Mouse (Mus musculus): Measurements from ENCODE around the gene Tmem235.
A peak's percentile ranks its signal among the peaks of the same experiment; 100 is the strongest.
"Not testable (repeated sequence)": the region's sequence is repeated elsewhere in the genome, so short reads cannot be mapped to it uniquely, and the experiment has no call there.

Tmem235 gene

DNA sequence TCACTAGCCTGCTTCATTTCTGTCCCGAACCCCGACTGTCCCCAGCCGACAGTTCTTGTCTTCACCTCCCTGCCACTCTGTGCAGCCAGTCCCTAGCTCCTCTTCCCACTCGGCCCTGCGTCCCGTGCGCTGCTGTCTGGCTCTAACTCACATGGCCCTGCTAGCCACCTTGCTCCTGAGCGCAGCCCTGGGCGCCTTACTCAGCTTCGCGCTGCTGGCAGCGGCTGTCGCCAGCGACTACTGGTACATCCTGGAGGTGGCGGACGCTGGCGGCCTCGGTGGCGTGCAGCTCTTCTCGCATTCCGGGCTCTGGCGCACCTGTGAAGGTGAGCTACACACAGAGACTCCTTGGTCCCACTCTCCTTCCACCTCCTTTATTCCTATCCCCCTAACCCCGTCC lies at the start of gene Tmem235:
TSS of gene Tmem235 (plus strand) at position 152 of the 400 bp plus-strand sequence.
- no peak for DNase-seq (ENCODE audit: low spot score in 2 of 2)

GRCm38 (mm10) chr11:117813867-117814266 lies 46.7 kb upstream of the Tmem235 start:
- DNase-seq (ENCODE audit: low spot score in 2 of 2), result no peak

GRCm38 (mm10) chr11:117814704-117815366 lies 45.7 kb upstream of the Tmem235 start:
- no peak for DNase-seq (ENCODE audit: low spot score in 2 of 2)

- not testable (repeated sequence) for DNase-seq (ENCODE audit: low spot score in 2 of 2)
Observed at GRCm38 (mm10) chr11:117815850-117816249, 44.7 kb upstream of the Tmem235 start.

DNA sequence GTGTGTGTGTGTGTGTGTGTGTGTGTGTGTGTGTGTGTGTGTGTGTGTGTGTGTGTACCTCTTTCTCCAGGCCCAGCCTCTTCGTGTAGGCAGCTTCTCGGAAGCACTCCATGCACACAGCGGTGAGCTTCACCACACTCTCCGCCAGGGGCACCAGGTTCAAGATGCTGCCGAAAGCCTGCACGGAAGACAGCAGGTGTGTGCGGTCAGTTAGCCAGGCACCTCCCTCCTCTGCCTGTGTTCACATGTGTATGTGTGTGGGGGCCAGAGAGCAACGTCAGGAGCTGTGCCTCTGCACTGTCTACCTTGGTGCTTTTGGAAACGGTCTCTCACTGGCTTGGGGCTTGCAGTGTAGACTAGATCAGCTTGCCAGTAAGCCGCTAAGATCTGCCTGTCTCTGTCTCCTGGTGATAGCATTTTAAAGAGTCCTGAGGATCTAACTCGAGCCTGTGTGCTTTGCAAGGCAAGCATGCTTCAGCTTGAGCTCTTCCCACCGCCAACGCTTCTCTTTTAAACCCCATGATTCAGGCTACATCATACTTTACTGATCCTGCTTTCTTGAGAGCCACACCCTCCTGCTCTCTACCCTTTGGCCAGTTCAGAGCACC lies 44.1 kb upstream of the Tmem235 start:
- DNase-seq (ENCODE audit: low spot score in 2 of 2), result no peak

- DNase-seq (ENCODE audit: low spot score in 2 of 2), result no peak
Observed at GRCm38 (mm10) chr11:117819095-117819494, 41.5 kb upstream of the Tmem235 start.

DNA sequence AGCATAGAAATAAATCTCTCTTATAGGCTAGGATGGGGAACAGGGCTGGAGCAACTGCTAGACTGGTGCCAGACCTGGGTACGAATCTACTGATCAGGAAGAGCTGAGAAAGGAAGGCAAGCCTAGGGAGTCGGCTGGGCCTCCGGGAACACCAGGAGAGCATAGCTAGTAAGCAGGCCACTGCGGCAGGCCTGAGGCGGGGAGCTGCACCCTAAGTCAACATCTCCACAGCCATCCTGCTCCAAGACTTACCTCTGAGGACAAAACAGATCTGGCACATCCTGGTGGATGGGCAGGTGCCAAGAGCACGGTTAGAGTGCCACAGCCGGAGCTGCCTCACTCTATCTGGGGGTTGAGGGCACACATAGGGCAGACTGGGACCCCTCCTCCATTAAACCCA lies 40.4 kb upstream of the Tmem235 start:
- DNase-seq (ENCODE audit: low spot score in 2 of 2), result no peak

- no peak for DNase-seq (ENCODE audit: low spot score in 2 of 2)
Observed at GRCm38 (mm10) chr11:117821868-117822267, 38.7 kb upstream of the Tmem235 start.

DNA sequence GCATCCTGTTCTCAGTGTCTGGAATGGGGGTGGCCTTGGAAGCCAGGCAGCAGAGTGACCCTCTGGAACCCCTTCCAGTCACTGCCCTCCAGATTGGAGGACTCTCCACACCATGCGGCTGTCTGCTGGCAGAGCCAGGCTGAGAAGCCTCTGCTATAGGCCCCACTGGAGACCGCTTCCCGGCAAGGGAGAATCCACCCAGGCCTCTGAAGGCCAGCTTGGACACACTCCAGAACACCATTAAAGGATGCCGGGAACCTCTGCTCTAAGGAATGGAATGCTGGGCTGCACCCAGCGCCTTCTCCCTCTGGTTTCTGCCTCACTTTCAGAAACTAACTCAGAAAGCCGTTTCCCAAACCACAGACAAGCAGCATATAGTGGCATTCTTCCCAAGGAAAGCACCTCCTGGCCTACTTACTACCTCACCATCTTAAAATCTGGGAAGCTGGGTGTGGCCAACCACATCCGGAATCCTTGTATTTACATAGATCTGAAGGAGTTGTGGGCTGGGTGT lies 37.8 kb upstream of the Tmem235 start:
- DNase-seq (ENCODE audit: low spot score in 2 of 2), result no peak

- no peak for DNase-seq (ENCODE audit: low spot score in 2 of 2)
Observed at GRCm38 (mm10) chr11:117823411-117823810, 37.1 kb upstream of the Tmem235 start.

DNA sequence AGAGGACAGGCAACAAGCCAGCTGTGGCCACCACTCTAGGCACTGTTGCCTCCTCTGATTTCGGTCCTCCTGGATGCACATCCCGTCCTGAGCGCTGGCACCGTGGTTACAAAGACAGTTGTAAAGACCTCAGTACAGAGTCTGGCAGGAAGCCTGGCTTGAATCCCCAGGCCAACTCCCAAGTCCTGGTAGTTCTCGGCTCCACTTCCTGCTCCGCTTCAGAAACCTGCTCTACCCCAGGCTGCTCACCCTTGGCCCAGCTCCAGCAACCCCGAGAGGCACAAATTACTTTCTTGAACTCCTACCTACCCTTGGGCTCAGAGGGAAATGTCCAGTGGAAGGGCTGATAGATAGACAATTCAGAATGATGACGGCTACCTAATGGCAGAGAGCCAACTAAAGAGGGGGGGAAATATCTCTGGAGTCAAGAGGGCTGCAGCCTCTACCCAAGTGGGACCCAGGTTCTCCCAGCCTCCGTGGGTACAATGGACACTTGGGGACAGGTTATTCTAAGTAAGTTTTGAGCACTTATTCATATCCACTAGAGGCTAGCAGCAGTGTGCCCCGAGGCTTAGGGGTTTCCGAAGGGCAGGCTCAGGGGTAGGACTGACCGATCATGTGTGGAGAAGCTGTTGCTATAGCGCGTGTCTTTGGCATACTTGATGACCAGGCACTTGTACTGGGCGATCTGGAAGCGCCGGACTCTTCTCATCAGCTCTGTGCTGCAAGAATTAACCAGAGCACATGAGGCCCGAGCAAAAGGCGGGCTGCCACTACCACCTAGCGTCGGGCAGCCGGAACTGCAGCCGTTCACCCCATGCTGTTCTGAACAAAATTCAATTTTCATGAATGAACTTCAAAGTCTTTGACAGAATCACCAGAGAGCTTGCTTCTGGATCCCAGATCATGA lies 36.2 kb upstream of the Tmem235 start:
- peak; percentile 62 to 83 for DNase-seq (ENCODE audit: low spot score in 2 of 2)

- peak in 1 of 2 experiments; percentile 60 for DNase-seq (ENCODE audit: low spot score in 2 of 2)
Observed at GRCm38 (mm10) chr11:117825333-117826101, 35.0 kb upstream of the Tmem235 start, which contains the start of the genes Afmid and Tk1. Afmid (plus strand) TSS chr11:117825924. Tk1 (minus strand) TSS chr11:117826092.

DNA sequence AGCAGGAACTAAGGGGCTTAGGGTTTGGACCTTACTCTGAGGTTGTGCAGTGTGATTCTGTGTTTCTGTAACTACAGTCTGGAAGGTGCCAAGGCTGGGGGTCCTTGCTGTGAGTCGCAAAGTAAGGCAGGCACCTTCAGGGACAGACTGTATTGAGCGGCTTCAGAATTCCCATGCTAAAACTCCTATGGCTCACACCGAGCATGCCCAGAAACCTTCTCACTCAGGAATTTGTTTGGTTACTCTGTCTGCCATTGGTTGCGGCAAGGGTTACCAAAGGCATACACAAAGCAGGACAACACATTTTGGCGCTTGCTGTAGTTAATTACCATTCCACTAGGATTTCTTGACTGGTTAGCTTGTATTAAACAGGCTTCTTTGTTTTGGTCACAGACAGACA lies 34.4 kb upstream of the Tmem235 start:
- no peak for DNase-seq (ENCODE audit: low spot score in 2 of 2)

GRCm38 (mm10) chr11:117826916-117827315 lies 33.6 kb upstream of the Tmem235 start:
- DNase-seq (ENCODE audit: low spot score in 2 of 2), result no peak

DNA sequence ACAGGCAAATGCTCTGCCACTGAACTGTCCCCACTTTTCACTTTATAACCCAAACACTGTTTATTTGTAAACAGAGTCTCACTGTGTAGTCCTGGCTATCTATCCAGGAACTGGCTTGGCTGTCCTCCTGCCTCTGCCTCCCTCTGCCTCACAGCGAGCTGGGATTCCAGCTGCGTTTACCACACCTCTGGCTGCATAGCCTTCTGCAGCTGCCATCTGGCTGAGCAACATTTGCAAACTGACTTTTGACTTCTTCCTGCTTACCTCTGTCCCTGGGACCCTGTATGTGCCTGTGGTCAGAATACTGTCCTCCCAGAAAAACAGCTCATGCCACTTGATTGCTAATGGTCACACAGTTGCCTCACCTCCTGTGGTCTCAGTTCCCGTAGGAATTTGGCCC lies 33.2 kb upstream of the Tmem235 start:
- DNase-seq (ENCODE audit: low spot score in 2 of 2), result no peak

DNA sequence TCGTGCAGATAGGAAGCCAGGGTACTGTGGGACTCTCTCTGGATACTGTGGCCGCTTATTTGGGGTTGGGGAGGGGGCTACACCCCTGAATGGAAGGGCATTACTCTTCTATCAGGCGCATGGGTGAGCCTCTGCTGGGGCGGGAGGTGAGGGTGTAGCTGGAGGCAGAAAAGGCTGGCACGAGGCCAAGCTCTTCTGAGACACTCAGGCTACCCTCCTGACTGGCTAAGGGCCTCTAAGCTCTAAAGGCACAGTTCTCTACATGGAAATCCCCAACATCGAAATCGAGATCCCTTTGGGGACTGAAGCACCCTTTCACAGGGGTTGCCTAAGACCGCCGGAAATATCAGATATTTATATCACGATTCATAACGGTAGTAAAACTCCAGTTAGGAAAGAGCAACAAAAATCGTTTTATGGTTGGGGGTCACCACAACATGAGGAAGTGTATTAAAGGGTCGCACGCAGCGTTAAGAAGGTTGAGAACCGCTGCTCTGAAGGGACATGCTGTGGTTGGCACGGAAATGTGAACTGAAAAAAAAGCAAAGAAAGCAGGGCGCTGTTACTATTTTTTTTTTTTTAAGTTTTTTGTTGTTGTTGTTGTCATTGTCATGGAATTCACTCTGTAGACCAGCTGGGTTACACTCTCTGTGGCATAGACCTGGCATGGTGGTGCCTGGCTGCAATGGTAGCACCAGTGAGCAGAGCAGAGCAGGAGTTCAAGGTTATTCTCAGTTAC lies 32.2 kb upstream of the Tmem235 start:
- no peak for DNase-seq (ENCODE audit: low spot score in 2 of 2)

DNA sequence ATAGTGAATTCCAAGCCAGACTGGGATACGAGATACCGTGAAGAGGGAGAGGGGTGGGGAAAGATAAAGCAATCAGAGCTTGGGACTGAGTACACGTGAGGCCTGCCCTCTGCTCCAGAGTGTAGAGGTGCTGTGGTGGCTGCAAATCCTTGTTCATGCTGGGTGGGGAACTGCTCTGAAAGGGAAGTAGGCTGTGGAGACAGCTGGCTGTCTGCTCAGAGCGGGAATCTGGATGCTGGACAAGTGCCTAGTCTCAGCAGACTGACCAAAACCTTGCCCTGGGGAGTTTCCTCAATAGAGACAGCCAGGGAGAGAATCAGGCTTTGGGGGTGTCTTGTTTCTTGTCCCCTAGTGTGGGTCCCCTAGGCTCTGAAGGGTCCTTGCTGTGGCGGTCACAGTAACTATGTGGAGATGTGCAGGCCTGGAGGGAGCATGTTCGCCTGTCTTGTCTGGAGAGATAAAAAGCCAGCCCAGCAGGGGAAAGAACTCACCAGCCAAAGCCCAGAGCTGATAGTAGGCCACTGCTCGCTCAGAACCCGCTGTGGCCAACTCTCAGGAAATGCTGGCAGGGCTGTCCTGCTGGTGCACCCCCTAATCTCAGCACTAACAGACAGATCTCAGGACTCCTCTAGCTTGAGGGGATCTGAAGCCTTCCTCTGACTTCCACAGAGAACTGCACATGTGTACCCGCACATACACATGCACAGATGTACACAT lies 31.5 kb upstream of the Tmem235 start:
- DNase-seq (ENCODE audit: low spot score in 2 of 2), result peak in 1 of 2 experiments; percentile 54

GRCm38 (mm10) chr11:117829671-117830215 lies 30.8 kb upstream of the Tmem235 start:
- no peak for DNase-seq (ENCODE audit: low spot score in 2 of 2)

DNA sequence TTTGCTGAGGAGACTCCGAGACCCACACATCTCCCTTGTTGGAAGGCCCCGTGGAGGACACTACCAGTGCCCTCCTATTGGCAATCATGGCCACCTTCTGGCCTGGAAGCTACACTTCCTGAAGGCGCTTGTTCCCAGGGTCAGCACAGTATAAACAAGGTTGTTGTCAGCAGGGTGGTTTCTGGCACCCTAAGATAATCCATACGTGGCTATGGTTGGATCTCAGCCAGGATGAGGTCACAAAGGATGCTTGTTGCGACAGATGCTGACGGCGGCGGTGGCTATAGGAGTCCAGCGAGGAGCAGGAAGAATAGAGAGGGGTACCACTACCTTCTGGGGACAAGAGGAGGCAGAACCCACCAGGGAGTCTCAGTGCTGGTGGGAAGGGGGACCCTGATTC lies 30.2 kb upstream of the Tmem235 start:
- no peak for DNase-seq (ENCODE audit: low spot score in 2 of 2)
